Comparison of ENCODE assay signal across 30 mouse cellular contexts in the genomic region with DNA sequence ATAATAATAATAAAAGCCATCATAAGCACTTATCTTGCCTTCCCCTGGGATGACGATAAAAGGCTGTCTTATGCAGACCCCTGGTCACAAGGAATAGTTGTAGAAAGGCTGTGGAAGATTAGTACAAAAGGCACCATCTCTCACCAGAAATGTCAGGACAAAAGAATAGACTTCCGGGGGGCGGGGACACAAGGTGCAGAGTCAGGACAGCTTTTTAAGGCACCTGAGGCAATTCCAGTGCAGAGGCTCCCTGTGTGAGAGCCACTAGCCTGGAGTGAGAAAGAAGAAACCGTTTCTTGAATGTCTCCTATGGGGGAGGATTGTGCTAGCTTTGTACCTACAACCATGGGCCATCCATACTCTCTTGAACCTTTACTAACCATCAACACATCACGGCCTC.
A peak's percentile ranks its signal among the peaks of the same experiment; 100 is the strongest.
DNase-seq lines count a peak whose midpoint lies in the region; ATAC-seq and TF ChIP-seq lines count a peak whose summit lies in the region.
"Had no signal": no experiment of that assay in that cellular context is flagged by ENCODE, and none has a peak within 500 bp of the region (broad histone marks: within the 10 kb centered on the region; RNA-seq: fewer than 3 reads in every experiment).

No protein-coding gene starts in this region.

- H3K4me2 ChIP-seq in liver, postnatal 0 days (ENCODE audit: low read depth, low read length): no peak overlapping the region
- no peak overlapping the region for H3K4me2 ChIP-seq in liver, embryonic 12.5 days
- H3K4me2 ChIP-seq: forebrain, embryonic 13.5 days; heart, embryonic 13.5 days; hindbrain, embryonic 12.5 days; hindbrain, embryonic 15.5 days had no signal

- no peak overlapping the region for H3K9ac ChIP-seq in liver, postnatal 0 days (replicated peaks)
- H3K9ac ChIP-seq in liver, embryonic 12.5 days: no peak overlapping the region
- H3K9ac ChIP-seq: forebrain, embryonic 13.5 days; heart, embryonic 13.5 days; hindbrain, embryonic 12.5 days; hindbrain, embryonic 15.5 days had no signal

- H3K27ac ChIP-seq in liver, postnatal 0 days (ENCODE audit: low read depth): peak overlapping the region; percentile 79; the same call in 1 of the 2 replicates
- no peak overlapping the region for H3K27ac ChIP-seq in liver, embryonic 12.5 days
- peak overlapping the region; percentile 93; the same call in 1 of the 2 replicates for H3K27ac ChIP-seq in limb, embryonic 10.5 days
- H3K27ac ChIP-seq: forebrain, embryonic 10.5 days; forebrain, embryonic 13.5 days; heart, embryonic 10.5 days; heart, embryonic 13.5 days; hindbrain, embryonic 12.5 days; hindbrain, embryonic 15.5 days had no signal

- ATAC-seq in liver, postnatal 0 days: no peak
- no peak for ATAC-seq in liver, embryonic 12.5 days
- ATAC-seq: activated CD4-positive, CD25-positive, alpha-beta regulatory T cell, adult 4 months; forebrain, embryonic 13.5 days; forebrain, embryonic 16.5 days; intestine, postnatal 0 days; Patski had no signal

- TF ChIP-seq CTCF in liver, postnatal 0 days (IDR thresholded peaks at IDR 0.05; ENCODE audit: low read depth): no peak

- H3K4me3 ChIP-seq in liver, postnatal 0 days (ENCODE audit: low read depth, low read length): no peak overlapping the region
- no peak overlapping the region for H3K4me3 ChIP-seq in liver, embryonic 12.5 days
- no peak overlapping the region for H3K4me3 ChIP-seq in limb, embryonic 10.5 days
- H3K4me3 ChIP-seq: forebrain, embryonic 10.5 days; forebrain, embryonic 13.5 days; heart, embryonic 10.5 days; heart, embryonic 13.5 days; hindbrain, embryonic 12.5 days; hindbrain, embryonic 15.5 days had no signal

- H3K4me1 ChIP-seq in liver, postnatal 0 days (ENCODE audit: insufficient read depth): peaks cover 19% of the 10 kb centered on the region
- H3K4me1 ChIP-seq in liver, embryonic 12.5 days: peaks cover 24% of the 10 kb centered on the region
- H3K4me1 ChIP-seq in limb, embryonic 10.5 days: peaks cover 87% of the 10 kb centered on the region

- H3K9me3 ChIP-seq in liver, postnatal 0 days (ENCODE audit: low read length): no peaks in the 10 kb centered on the region
- H3K9me3 ChIP-seq in liver, embryonic 12.5 days (replicated peaks): no peaks in the 10 kb centered on the region
- no peaks in the 10 kb centered on the region for H3K9me3 ChIP-seq in limb, embryonic 10.5 days (replicated peaks)
- H3K9me3 ChIP-seq: forebrain, embryonic 10.5 days; forebrain, embryonic 13.5 days; G1E; heart, embryonic 10.5 days; heart, embryonic 13.5 days; hindbrain, embryonic 12.5 days; hindbrain, embryonic 15.5 days had no signal

- DNase-seq in liver, postnatal 0 days: no peak
- DNase-seq in R1 (ENCODE audit: low read depth, low spot score): peak; percentile 84
- DNase-seq in limb, embryonic 10.5 days (ENCODE audit: low spot score): no peak
- no peak for DNase-seq in heart, adult 18-20 months
- DNase-seq in heart, adult 9 months (ENCODE audit: low spot score in 2 of 2): no peak
- DNase-seq: adrenal gland, adult 8-10 months; adrenal gland, postnatal 25 days; B cell, adult 2 months; cerebellum, adult 11-12 months; cerebellum, adult 8-10 months; cerebellum, postnatal 10 days; cerebellum, postnatal 36 days; embryo, embryonic 11 days; gastrocnemius, postnatal 10 days; gastrocnemius, postnatal 36 days; heart, postnatal 14 days; heart, postnatal 4 days had no signal

- H3K27me3 ChIP-seq in liver, postnatal 0 days (ENCODE audit: insufficient read depth, low read length): no peaks in the 10 kb centered on the region
- H3K27me3 ChIP-seq in liver, embryonic 12.5 days (replicated peaks): no peaks in the 10 kb centered on the region
- no peaks in the 10 kb centered on the region for H3K27me3 ChIP-seq in limb, embryonic 10.5 days (ENCODE audit: low read depth, poor library complexity, severe bottlenecking)
- H3K27me3 ChIP-seq: CH12.LX; forebrain, embryonic 13.5 days; heart, embryonic 13.5 days; hindbrain, embryonic 12.5 days; hindbrain, embryonic 15.5 days; Patski had no signal

- 80% methylated on average over 5 of the region's 5 CpGs for WGBS in liver, postnatal 0 days (ENCODE audit: insufficient replicate concordance)
- 77% methylated on average over 5 of the region's 5 CpGs for WGBS in liver, embryonic 12.5 days (ENCODE audit: insufficient replicate concordance)
- 94% methylated on average over 5 of the region's 5 CpGs for WGBS in limb, embryonic 10.5 days

- TF ChIP-seq EP300 in liver, postnatal 0 days (IDR thresholded peaks at IDR 0.05; ENCODE audit: low read depth): no peak

- H3K36me3 ChIP-seq in liver, postnatal 0 days (replicated peaks; ENCODE audit: insufficient read depth, low read length): no peaks in the 10 kb centered on the region
- H3K36me3 ChIP-seq in liver, embryonic 12.5 days: peaks cover 8% of the 10 kb centered on the region; the same call in 1 of the 2 replicates
- H3K36me3 ChIP-seq in limb, embryonic 10.5 days: peaks cover 37% of the 10 kb centered on the region
- H3K36me3 ChIP-seq: G1E; hindbrain, embryonic 15.5 days had no signal
